Mouse (Mus musculus) ZHBTc4 (cell line): ENCODE measurements around the gene Smarcd3.

Experiments used
- DNase-seq: peaks from one replicate; pipeline ENCODE4 v3.0.0-alpha.2; 2011; ENCODE audit warnings: low read depth, low spot score

Smarcd3 gene

GRCm38 (mm10) chr5:24620626-24621025 is 3.6 kb downstream of the Smarcd3 start:
- no peak for DNase-seq

- no peak for DNase-seq
Measured at GRCm38 (mm10) chr5:24620116-24620515, 4.1 kb downstream of the Smarcd3 start.

GRCm38 (mm10) chr5:24618921-24619320 is 5.3 kb downstream of the Smarcd3 start:
- no peak for DNase-seq

GRCm38 (mm10) chr5:24615097-24615496 is 9.1 kb downstream of the Smarcd3 start:
- no peak for DNase-seq

- no peak for DNase-seq
Measured at GRCm38 (mm10) chr5:24612302-24612649, 11.9 kb downstream of the Smarcd3 start.

- no peak for DNase-seq
Measured at GRCm38 (mm10) chr5:24611366-24612301, 12.6 kb downstream of the Smarcd3 start.

- no peak for DNase-seq
Measured at GRCm38 (mm10) chr5:24609388-24609787, 14.8 kb downstream of the Smarcd3 start.

GRCm38 (mm10) chr5:24605980-24606665 is 18.1 kb downstream of the Smarcd3 start:
- no peak for DNase-seq

GRCm38 (mm10) chr5:24605321-24605979 is 18.8 kb downstream of the Smarcd3 start:
- no peak for DNase-seq

GRCm38 (mm10) chr5:24604656-24605100 is 19.5 kb downstream of the Smarcd3 start:
- DNase-seq: no peak

GRCm38 (mm10) chr5:24604080-24604655 is 20.0 kb downstream of the Smarcd3 start:
- no peak for DNase-seq

GRCm38 (mm10) chr5:24603431-24604010 is 20.7 kb downstream of the Smarcd3 start:
- DNase-seq: no peak

GRCm38 (mm10) chr5:24602751-24603343 is 21.4 kb downstream of the Smarcd3 start:
- peak; percentile 80 for DNase-seq

GRCm38 (mm10) chr5:24601911-24602750 is 22.1 kb downstream of the Smarcd3 start:
- peak; percentile 80 for DNase-seq

- DNase-seq: no peak
Measured at GRCm38 (mm10) chr5:24601071-24601835, 23.0 kb downstream of the Smarcd3 start.

GRCm38 (mm10) chr5:24600236-24600635 is 24.0 kb downstream of the Smarcd3 start:
- DNase-seq: no peak

- DNase-seq: no peak
Measured at GRCm38 (mm10) chr5:24599137-24599536, 25.1 kb downstream of the Smarcd3 start.

GRCm38 (mm10) chr5:24598570-24599006 is 25.6 kb downstream of the Smarcd3 start:
- peak; percentile 86 for DNase-seq

- DNase-seq: no peak
Measured at GRCm38 (mm10) chr5:24597901-24598569, 26.2 kb downstream of the Smarcd3 start.
